Mouse (Mus musculus): ENCODE data around the gene Tln2.

DNA sequence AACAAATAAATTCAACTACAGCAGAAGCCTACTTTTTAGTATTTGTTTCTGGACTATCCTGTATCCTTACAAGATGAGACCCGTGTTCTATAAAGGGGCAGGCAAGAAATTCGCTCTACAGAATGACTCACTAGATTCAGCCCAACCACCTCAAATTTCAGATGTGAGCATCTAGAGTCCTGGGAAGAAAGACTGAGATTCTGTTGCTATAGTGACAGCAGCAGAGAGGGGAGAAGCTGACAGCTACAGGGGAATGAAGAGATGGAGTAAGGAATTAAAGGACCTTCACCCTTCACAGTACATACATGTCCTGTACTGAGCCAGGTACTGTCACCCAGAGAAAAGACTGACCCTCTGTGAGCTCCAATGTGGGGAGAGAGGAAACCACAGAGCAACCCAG, 148.8 kb downstream of the Tln2 start:
- TF ChIP-seq CTCF (IDR thresholded peaks at IDR 0.05; ENCODE audit: extremely low read depth, insufficient read depth, insufficient read length, insufficient replicate concordance), result no peak
- no peak for TF ChIP-seq POLR2A (IDR thresholded peaks at IDR 0.05; ENCODE audit: low read depth, low read length)

Measured in spleen, adult 2 months (tissue).